Mouse (Mus musculus) myocyte (in vitro differentiated cells): ENCODE measurements at regions not wholly inside any gene's neighbourhood (a gene's known extent, or its start where the extent isn't known, plus 50 kb on each side); places are given as distances from the start of the nearest gene placed in this dataset.

Experiments
- H3K27me3 ChIP-seq: one replicate; pipeline ENCODE4 v1.6.1; 2011; ENCODE audit not compliant: control insufficient read depth, insufficient read depth, insufficient read length
- H3K36me3 ChIP-seq: one replicate; pipeline ENCODE4 v1.6.1; 2011; ENCODE audit not compliant: control insufficient read depth, insufficient read depth
- H3K4me2 ChIP-seq: one replicate; pipeline ENCODE4 v1.6.1; 2011; ENCODE audit warnings: low read depth, control low read depth
- H3K4me3 ChIP-seq: one replicate; pipeline ENCODE4 v1.5.1; 2011; ENCODE audit warnings: mild to moderate bottlenecking, control low read depth, moderate library complexity
- H3K79me2 ChIP-seq: one replicate; pipeline ENCODE4 v1.6.1; 2011; ENCODE audit not compliant: control insufficient read depth, insufficient read depth
- H3ac ChIP-seq: one replicate; pipeline ENCODE4 v1.6.1; 2011; ENCODE audit not compliant: control insufficient read depth, insufficient read length
- CEBPB ChIP-seq: IDR thresholded peaks from 2 replicates; pipeline ENCODE4 v1.6.1; 2011; ENCODE audit warnings: mild to moderate bottlenecking, moderate library complexity; ENCODE audit not compliant: poor library complexity, insufficient read depth, severe bottlenecking
- E2F4 ChIP-seq: IDR thresholded peaks from one replicate; pipeline ENCODE4 v1.6.1; 2011; ENCODE audit warnings: mild to moderate bottlenecking, control low read depth, moderate library complexity; ENCODE audit not compliant: insufficient read depth
- MAX ChIP-seq: IDR thresholded peaks from one replicate; pipeline ENCODE4 v1.6.1; 2011; ENCODE audit warnings: low read depth, mild to moderate bottlenecking, control low read depth
- MYOD1 ChIP-seq, 3 experiments: IDR thresholded peaks; one replicate each; pipeline ENCODE4 v1.6.1; 2011; ENCODE audit warnings: control low read depth in 2 of 3, low read depth in 2 of 3, mild to moderate bottlenecking in 2 of 3, moderate library complexity in 1 of 3; ENCODE audit not compliant: insufficient read length in 2 of 3, control insufficient read depth in 1 of 3
- MYOG ChIP-seq, 3 experiments: IDR thresholded peaks; one replicate each; pipeline ENCODE4 v1.6.1; 2011; ENCODE audit warnings: control low read depth in 2 of 3, low read depth in 2 of 3, mild to moderate bottlenecking in 2 of 3; ENCODE audit not compliant: insufficient read length in 2 of 3, control insufficient read depth in 1 of 3, insufficient read depth in 1 of 3
- POLR2A ChIP-seq: IDR thresholded peaks from one replicate; pipeline ENCODE4 v1.6.1; 2011; ENCODE audit warnings: low read depth, mild to moderate bottlenecking, control low read depth, moderate library complexity; ENCODE audit not compliant: insufficient read length
- POLR2AphosphoS2 ChIP-seq: IDR thresholded peaks from one replicate; pipeline ENCODE4 v1.6.1; 2011; ENCODE audit warnings: low read depth, control low read depth; ENCODE audit not compliant: insufficient read length
- REST ChIP-seq: IDR thresholded peaks from one replicate; pipeline ENCODE4 v1.6.1; 2011; ENCODE audit warnings: mild to moderate bottlenecking, control low read depth, moderate library complexity; ENCODE audit not compliant: insufficient read depth, insufficient read length
- SRF ChIP-seq: IDR thresholded peaks from one replicate; pipeline ENCODE4 v1.6.1; 2011; ENCODE audit warnings: low read depth; ENCODE audit not compliant: control insufficient read depth, insufficient read length
- TCF12 ChIP-seq: IDR thresholded peaks from one replicate; pipeline ENCODE4 v1.6.1; 2011; ENCODE audit warnings: mild to moderate bottlenecking, control low read depth; ENCODE audit not compliant: poor library complexity, insufficient read depth, severe bottlenecking
- TCF3 ChIP-seq: IDR thresholded peaks from one replicate; pipeline ENCODE4 v1.6.1; 2011; ENCODE audit warnings: low read depth, control low read depth; ENCODE audit not compliant: insufficient read length
- USF1 ChIP-seq: IDR thresholded peaks from one replicate; pipeline ENCODE4 v1.6.1; 2011; ENCODE audit warnings: low read depth, mild to moderate bottlenecking, control low read depth, moderate library complexity

- TF ChIP-seq CEBPB (no peak), E2F4 (no peak), TCF3 (no peak), SRF (no peak), MAX (no peak), TCF12 (no peak), MYOD1 (IDR thresholded peaks at IDR 0.05; ENCODE audit: control insufficient read depth in 1 of 3, insufficient read length in 2 of 3, low read depth in 2 of 3) (no peak), MYOG (IDR thresholded peaks at IDR 0.05; ENCODE audit: control insufficient read depth in 1 of 3, insufficient read depth in 1 of 3, insufficient read length in 2 of 3, low read depth in 2 of 3) (no peak), REST (no peak), USF1 (no peak), POLR2AphosphoS2 (no peak), POLR2A (no peak)
- H3K4me3 ChIP-seq = no peak overlapping the region
- H3K36me3 ChIP-seq = no peaks in the 10 kb centered on the region
- H3K79me2 ChIP-seq = no peaks in the 10 kb centered on the region
- no peak overlapping the region for H3ac ChIP-seq
- no peak overlapping the region for H3K4me2 ChIP-seq
- H3K27me3 ChIP-seq = no peaks in the 10 kb centered on the region
Observed at GRCm38 (mm10) chr6:81795281-81795680, 128.2 kb upstream of the Gcfc2 start.

- Histone ChIP-seq H3K36me3 (no peaks in the 10 kb centered on the region), H3ac (no peak overlapping the region), H3K4me3 (no peak overlapping the region), H3K79me2 (no peaks in the 10 kb centered on the region), H3K27me3 (no peaks in the 10 kb centered on the region), H3K4me2 (no peak overlapping the region)
- no peak for TF ChIP-seq MYOD1 (IDR thresholded peaks at IDR 0.05; ENCODE audit: control insufficient read depth in 1 of 3, insufficient read length in 2 of 3, low read depth in 2 of 3)
- no peak for TF ChIP-seq SRF
- TF ChIP-seq POLR2AphosphoS2 = no peak
- TF ChIP-seq CEBPB = no peak
- TF ChIP-seq REST = no peak
- no peak for TF ChIP-seq POLR2A
- TF ChIP-seq MYOG (IDR thresholded peaks at IDR 0.05; ENCODE audit: control insufficient read depth in 1 of 3, insufficient read depth in 1 of 3, insufficient read length in 2 of 3, low read depth in 2 of 3) = no peak
- no peak for TF ChIP-seq MAX
- no peak for TF ChIP-seq USF1
- no peak for TF ChIP-seq TCF3
- TF ChIP-seq E2F4 = no peak
- TF ChIP-seq TCF12 = no peak
Observed at GRCm38 (mm10) chr6:81800822-81801221, 122.6 kb upstream of the Gcfc2 start.

GRCm38 (mm10) chr6:81801804-81802203 lies 121.7 kb upstream of the Gcfc2 start:
- H3K4me2 ChIP-seq = no peak overlapping the region
- TF ChIP-seq TCF12 (no peak), E2F4 (no peak), MAX (no peak), MYOG (IDR thresholded peaks at IDR 0.05; ENCODE audit: control insufficient read depth in 1 of 3, insufficient read depth in 1 of 3, insufficient read length in 2 of 3, low read depth in 2 of 3) (no peak), TCF3 (no peak)
- H3K36me3 ChIP-seq = no peaks in the 10 kb centered on the region
- no peaks in the 10 kb centered on the region for H3K79me2 ChIP-seq
- no peak overlapping the region for H3ac ChIP-seq
- no peak overlapping the region for H3K4me3 ChIP-seq
- H3K27me3 ChIP-seq = no peaks in the 10 kb centered on the region

- H3K36me3 ChIP-seq = no peaks in the 10 kb centered on the region
- no peaks in the 10 kb centered on the region for H3K79me2 ChIP-seq
- H3K4me2 ChIP-seq = no peak overlapping the region
- H3ac ChIP-seq = no peak overlapping the region
- TF ChIP-seq POLR2AphosphoS2 (no peak), TCF12 (no peak), TCF3 (no peak), CEBPB (no peak), REST (no peak), MAX (no peak), MYOG (IDR thresholded peaks at IDR 0.05; ENCODE audit: control insufficient read depth in 1 of 3, insufficient read depth in 1 of 3, insufficient read length in 2 of 3, low read depth in 2 of 3) (no peak), POLR2A (no peak)
- H3K4me3 ChIP-seq = no peak overlapping the region
- H3K27me3 ChIP-seq = no peaks in the 10 kb centered on the region
Observed at GRCm38 (mm10) chr6:81805942-81806341, 117.5 kb upstream of the Gcfc2 start.

- no peaks in the 10 kb centered on the region for H3K79me2 ChIP-seq
- H3K27me3 ChIP-seq = no peaks in the 10 kb centered on the region
- H3ac ChIP-seq = no peak overlapping the region
- no peak overlapping the region for H3K4me2 ChIP-seq
- H3K4me3 ChIP-seq = no peak overlapping the region
- no peaks in the 10 kb centered on the region for H3K36me3 ChIP-seq
- TF ChIP-seq MYOG (IDR thresholded peaks at IDR 0.05; ENCODE audit: control insufficient read depth in 1 of 3, insufficient read depth in 1 of 3, insufficient read length in 2 of 3, low read depth in 2 of 3) (no peak), MAX (no peak), POLR2AphosphoS2 (no peak), TCF3 (no peak), POLR2A (no peak), MYOD1 (IDR thresholded peaks at IDR 0.05; ENCODE audit: control insufficient read depth in 1 of 3, insufficient read length in 2 of 3, low read depth in 2 of 3) (no peak), USF1 (no peak), REST (no peak), E2F4 (no peak), CEBPB (no peak), TCF12 (no peak)
Observed at GRCm38 (mm10) chr6:81808712-81809111, 114.8 kb upstream of the Gcfc2 start.
